Mouse (Mus musculus): ENCODE data around the gene Mettl26.

- TF ChIP-seq USF1 (IDR thresholded peaks at IDR 0.05; ENCODE audit: low read depth) (no peak), POLR2A (IDR thresholded peaks at IDR 0.05; ENCODE audit: insufficient read length, low read depth) (peak; percentile 3), E2F4 (IDR thresholded peaks at IDR 0.05; ENCODE audit: insufficient read depth) (no peak), MYOD1 (IDR thresholded peaks at IDR 0.05; ENCODE audit: control insufficient read depth in 1 of 3, insufficient read length in 2 of 3, low read depth in 2 of 3) (no peak), MYOG (IDR thresholded peaks at IDR 0.05; ENCODE audit: control insufficient read depth in 1 of 3, insufficient read depth in 1 of 3, insufficient read length in 2 of 3, low read depth in 2 of 3) (no peak), TCF3 (IDR thresholded peaks at IDR 0.05; ENCODE audit: insufficient read length, low read depth) (no peak), TCF12 (IDR thresholded peaks at IDR 0.05; ENCODE audit: insufficient read depth, poor library complexity, severe bottlenecking) (no peak)
Measured at GRCm38 (mm10) chr17:25831451-25832281, 43.2 kb upstream of the Mettl26 start.
